ENCODE assay signal across 26 mouse cellular contexts in genomic region chr17:62048989-62049388, GRCm38 (mm10).
"Had no signal": no experiment of that assay in that cellular context is flagged by ENCODE, and none has a peak within 500 bp of the region (broad histone marks: within the 10 kb centered on the region; RNA-seq: fewer than 3 reads in every experiment).

No protein-coding gene starts in this region.

- H3K4me3 ChIP-seq: heart, adult 2 months; heart, embryonic 13.5 days; heart, embryonic 15.5 days; hindbrain, embryonic 13.5 days; hindbrain, embryonic 15.5 days; kidney, embryonic 15.5 days; left cerebral cortex, adult 2 months; limb, embryonic 13.5 days; limb, embryonic 15.5 days; liver, embryonic 12.5 days had no signal

- H3K27ac ChIP-seq: heart, adult 2 months; heart, embryonic 13.5 days; heart, embryonic 15.5 days; hindbrain, embryonic 13.5 days; hindbrain, embryonic 15.5 days; hindbrain, postnatal 0 days; kidney, embryonic 15.5 days; kidney, postnatal 0 days; left cerebral cortex, adult 2 months; limb, embryonic 13.5 days; limb, embryonic 15.5 days; liver, embryonic 12.5 days; liver, embryonic 14.5 days had no signal

- H3K36me3 ChIP-seq: heart, embryonic 13.5 days; heart, embryonic 15.5 days; hindbrain, embryonic 13.5 days; hindbrain, embryonic 15.5 days; kidney, embryonic 15.5 days; limb, embryonic 13.5 days; limb, embryonic 15.5 days; liver, embryonic 12.5 days had no signal

- H3K9me3 ChIP-seq: heart, embryonic 13.5 days; heart, embryonic 15.5 days; hindbrain, embryonic 13.5 days; hindbrain, embryonic 15.5 days; kidney, embryonic 15.5 days; limb, embryonic 13.5 days; limb, embryonic 15.5 days; liver, embryonic 12.5 days had no signal

- H3K27me3 ChIP-seq: heart, embryonic 13.5 days; heart, embryonic 15.5 days; hindbrain, embryonic 13.5 days; hindbrain, embryonic 15.5 days; kidney, embryonic 15.5 days; limb, embryonic 13.5 days; limb, embryonic 15.5 days; liver, embryonic 12.5 days had no signal

- ATAC-seq: hindbrain, postnatal 0 days; intestine, embryonic 16.5 days; liver, embryonic 12.5 days had no signal

- H3K4me2 ChIP-seq: heart, embryonic 11.5 days; heart, embryonic 13.5 days; heart, embryonic 15.5 days; hindbrain, embryonic 13.5 days; hindbrain, embryonic 15.5 days; kidney, embryonic 15.5 days; limb, embryonic 13.5 days; limb, embryonic 15.5 days; liver, embryonic 12.5 days had no signal

- H3K4me1 ChIP-seq: heart, embryonic 13.5 days; heart, embryonic 15.5 days; hindbrain, embryonic 13.5 days; hindbrain, embryonic 15.5 days; kidney, embryonic 15.5 days; limb, embryonic 13.5 days; limb, embryonic 15.5 days; liver, embryonic 12.5 days had no signal

- H3K9ac ChIP-seq: heart, embryonic 13.5 days; heart, embryonic 15.5 days; hindbrain, embryonic 13.5 days; hindbrain, embryonic 15.5 days; kidney, embryonic 15.5 days; limb, embryonic 13.5 days; limb, embryonic 15.5 days; liver, embryonic 12.5 days; liver, embryonic 14.5 days had no signal

- DNase-seq: gastrocnemius, postnatal 14 days; gastrocnemius, postnatal 36 days; heart, adult 11 months; heart, adult 2 months; heart, postnatal 14 days; heart, postnatal 36 days; kidney, adult 11 months; kidney, adult 2 months; kidney, adult 9 months; kidney, postnatal 14 days; kidney, postnatal 36 days; left cerebral cortex, postnatal 4 days had no signal
